Mouse (Mus musculus): Measurements from ENCODE around the gene Pfkfb2. TPM values are rescaled to one million over a fixed set of nuclear protein-coding genes. Genes with fewer than 3 reads are reported as not detected.
"Not testable (repeated sequence)": the region's sequence is repeated elsewhere in the genome, so short reads cannot be mapped to it uniquely, and the experiment has no call there.

The Pfkfb2 gene
- polyA plus RNA-seq, 1 experiment = 9.7 TPM

DNA sequence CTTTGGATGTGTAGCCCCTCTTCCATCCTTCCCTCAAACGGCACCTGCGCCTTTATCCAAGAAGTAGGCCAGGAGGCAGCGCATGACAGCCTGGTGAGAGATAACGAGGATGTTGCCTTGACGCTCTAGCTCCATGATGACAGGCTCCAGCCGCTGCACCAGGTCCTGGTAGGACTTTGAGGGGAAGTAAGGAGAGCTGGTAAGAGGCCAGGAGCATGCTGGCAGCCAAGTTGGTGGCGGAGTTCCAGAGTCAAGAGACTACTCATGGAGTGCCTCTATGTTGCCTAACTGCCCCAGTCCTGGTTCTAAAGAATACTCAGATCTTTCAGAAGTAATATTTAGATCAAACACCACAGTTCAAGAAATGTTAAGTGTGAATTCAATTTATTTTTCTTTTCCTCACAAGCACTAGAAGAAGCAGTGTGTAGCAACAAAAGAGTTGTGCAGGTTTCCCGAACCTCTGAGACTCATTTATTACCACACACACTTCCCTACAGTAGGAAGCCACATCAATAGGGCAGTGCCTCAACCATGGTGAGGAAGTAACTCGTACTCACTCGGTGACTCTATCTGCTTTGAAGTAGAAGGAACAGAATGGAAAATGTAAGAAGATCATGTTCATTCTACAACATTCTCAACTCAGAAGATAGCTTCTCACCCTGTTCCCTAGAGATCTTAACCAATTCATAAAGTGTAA is 29.0 kb downstream of the Pfkfb2 start:
- Histone ChIP-seq H3K36me3 (ENCODE audit: control insufficient read depth, insufficient read depth, low read length, poor library complexity, severe bottlenecking) (peaks cover 3% of the 10 kb centered on the region; the same call in 1 of the 2 replicates), H3K27me3 (ENCODE audit: control insufficient read depth, insufficient read depth, low read length, poor library complexity, severe bottlenecking) (no peaks in the 10 kb centered on the region), H3K9me3 (replicated peaks; ENCODE audit: control insufficient read depth, insufficient read depth, low read length, poor library complexity, severe bottlenecking) (no peaks in the 10 kb centered on the region), H3K4me1 (ENCODE audit: control insufficient read depth, insufficient read depth, low read length) (no peaks in the 10 kb centered on the region), H3K27ac (ENCODE audit: insufficient read depth, low read length) (no peak overlapping the region), H3K9ac (ENCODE audit: low read depth, poor library complexity, severe bottlenecking) (no peak overlapping the region), H3K4me3 (ENCODE audit: low read depth, low read length) (no peak overlapping the region)
- TF ChIP-seq POLR2A (IDR thresholded peaks at IDR 0.05; ENCODE audit: insufficient read depth, low read length) = no peak
- TF ChIP-seq CTCF (IDR thresholded peaks at IDR 0.05; ENCODE audit: low read depth, low read length) = no peak
- TF ChIP-seq EP300 (IDR thresholded peaks at IDR 0.05; ENCODE audit: insufficient read depth, low read depth, low read length) = no peak

DNA sequence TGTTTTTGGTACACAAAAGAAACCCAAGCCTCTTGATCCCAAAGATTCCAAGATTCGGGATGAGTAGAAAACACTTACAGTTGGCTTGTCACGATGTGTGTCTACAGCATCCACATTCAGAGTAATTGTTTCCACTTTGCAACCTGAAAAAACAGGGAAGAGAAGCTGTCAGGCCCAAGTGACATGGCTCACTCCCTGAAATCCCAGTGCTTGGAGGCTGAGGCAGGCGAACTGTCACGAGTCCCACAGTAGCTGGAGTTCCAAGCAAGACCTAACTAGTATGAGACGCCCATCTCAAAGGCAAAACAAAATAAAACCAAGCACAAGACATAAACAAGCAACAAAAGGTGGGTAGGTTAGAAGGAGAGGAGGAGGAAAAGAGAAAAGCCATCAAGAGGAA is 30.5 kb downstream of the Pfkfb2 start:
- Histone ChIP-seq H3K9ac (ENCODE audit: low read depth, poor library complexity, severe bottlenecking) (no peak overlapping the region), H3K27me3 (ENCODE audit: control insufficient read depth, insufficient read depth, low read length, poor library complexity, severe bottlenecking) (no peaks in the 10 kb centered on the region), H3K36me3 (ENCODE audit: control insufficient read depth, insufficient read depth, low read length, poor library complexity, severe bottlenecking) (peaks cover 3% of the 10 kb centered on the region; the same call in 1 of the 2 replicates), H3K4me1 (ENCODE audit: control insufficient read depth, insufficient read depth, low read length) (no peaks in the 10 kb centered on the region), H3K4me3 (ENCODE audit: low read depth, low read length) (no peak overlapping the region), H3K9me3 (replicated peaks; ENCODE audit: control insufficient read depth, insufficient read depth, low read length, poor library complexity, severe bottlenecking) (no peaks in the 10 kb centered on the region), H3K27ac (ENCODE audit: insufficient read depth, low read length) (no peak overlapping the region)
- TF ChIP-seq EP300 (IDR thresholded peaks at IDR 0.05; ENCODE audit: insufficient read depth, low read depth, low read length) (no peak), CTCF (IDR thresholded peaks at IDR 0.05; ENCODE audit: low read depth, low read length) (no peak), POLR2A (IDR thresholded peaks at IDR 0.05; ENCODE audit: insufficient read depth, low read length) (no peak)

- TF ChIP-seq POLR2A (IDR thresholded peaks at IDR 0.05; ENCODE audit: insufficient read depth, low read length) (no peak), CTCF (IDR thresholded peaks at IDR 0.05; ENCODE audit: low read depth, low read length) (no peak), EP300 (IDR thresholded peaks at IDR 0.05; ENCODE audit: insufficient read depth, low read depth, low read length) (no peak)
- no peak overlapping the region for H3K27ac ChIP-seq (ENCODE audit: insufficient read depth, low read length)
- no peaks in the 10 kb centered on the region for H3K36me3 ChIP-seq (ENCODE audit: control insufficient read depth, insufficient read depth, low read length, poor library complexity, severe bottlenecking)
- H3K27me3 ChIP-seq (ENCODE audit: control insufficient read depth, insufficient read depth, low read length, poor library complexity, severe bottlenecking) = no peaks in the 10 kb centered on the region
- no peak overlapping the region for H3K9ac ChIP-seq (ENCODE audit: low read depth, poor library complexity, severe bottlenecking)
- H3K9me3 ChIP-seq (replicated peaks; ENCODE audit: control insufficient read depth, insufficient read depth, low read length, poor library complexity, severe bottlenecking) = no peaks in the 10 kb centered on the region
- no peaks in the 10 kb centered on the region for H3K4me1 ChIP-seq (ENCODE audit: control insufficient read depth, insufficient read depth, low read length)
- H3K4me3 ChIP-seq (ENCODE audit: low read depth, low read length) = no peak overlapping the region
These were observed 45.1 kb downstream of the Pfkfb2 start for GRCm38 (mm10) chr1:130683905-130684304.

- H3K9ac ChIP-seq (ENCODE audit: low read depth, poor library complexity, severe bottlenecking) = no peak overlapping the region
- H3K36me3 ChIP-seq (ENCODE audit: control insufficient read depth, insufficient read depth, low read length, poor library complexity, severe bottlenecking) = no peaks in the 10 kb centered on the region
- no peak overlapping the region for H3K4me3 ChIP-seq (ENCODE audit: low read depth, low read length)
- H3K9me3 ChIP-seq (replicated peaks; ENCODE audit: control insufficient read depth, insufficient read depth, low read length, poor library complexity, severe bottlenecking) = no peaks in the 10 kb centered on the region
- no peaks in the 10 kb centered on the region for H3K27me3 ChIP-seq (ENCODE audit: control insufficient read depth, insufficient read depth, low read length, poor library complexity, severe bottlenecking)
- TF ChIP-seq EP300 (IDR thresholded peaks at IDR 0.05; ENCODE audit: insufficient read depth, low read depth, low read length) (no peak), CTCF (IDR thresholded peaks at IDR 0.05; ENCODE audit: low read depth, low read length) (no peak), POLR2A (IDR thresholded peaks at IDR 0.05; ENCODE audit: insufficient read depth, low read length) (no peak)
- no peak overlapping the region for H3K27ac ChIP-seq (ENCODE audit: insufficient read depth, low read length)
- H3K4me1 ChIP-seq (ENCODE audit: control insufficient read depth, insufficient read depth, low read length) = no peaks in the 10 kb centered on the region
These were observed 47.2 kb downstream of the Pfkfb2 start for GRCm38 (mm10) chr1:130681656-130682413.

DNA sequence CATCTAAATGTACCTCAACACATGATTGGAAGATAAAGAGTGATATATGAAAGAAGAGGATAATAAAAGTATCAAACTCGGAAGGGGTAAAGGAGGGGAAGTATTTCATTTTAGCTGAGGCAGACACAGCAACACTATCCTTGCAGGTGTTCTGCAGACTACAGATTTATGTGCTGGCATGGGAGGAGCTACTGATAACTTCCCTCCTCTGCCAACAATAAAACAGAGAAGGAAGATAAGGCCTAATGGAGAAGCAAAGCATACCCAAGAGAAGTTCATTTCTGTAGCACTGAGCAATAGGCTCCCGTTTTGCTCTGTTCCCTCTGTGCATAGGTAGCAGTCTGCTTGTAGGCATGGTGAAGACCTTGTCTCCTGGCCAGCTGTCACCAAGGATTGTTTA is 48.0 kb downstream of the Pfkfb2 start:
- Histone ChIP-seq H3K4me3 (ENCODE audit: low read depth, low read length) (no peak overlapping the region), H3K4me1 (ENCODE audit: control insufficient read depth, insufficient read depth, low read length) (no peaks in the 10 kb centered on the region), H3K27ac (ENCODE audit: insufficient read depth, low read length) (no peak overlapping the region), H3K36me3 (ENCODE audit: control insufficient read depth, insufficient read depth, low read length, poor library complexity, severe bottlenecking) (no peaks in the 10 kb centered on the region), H3K9me3 (replicated peaks; ENCODE audit: control insufficient read depth, insufficient read depth, low read length, poor library complexity, severe bottlenecking) (no peaks in the 10 kb centered on the region), H3K27me3 (ENCODE audit: control insufficient read depth, insufficient read depth, low read length, poor library complexity, severe bottlenecking) (no peaks in the 10 kb centered on the region), H3K9ac (ENCODE audit: low read depth, poor library complexity, severe bottlenecking) (no peak overlapping the region)
- TF ChIP-seq CTCF (IDR thresholded peaks at IDR 0.05; ENCODE audit: low read depth, low read length) = no peak
- TF ChIP-seq POLR2A (IDR thresholded peaks at IDR 0.05; ENCODE audit: insufficient read depth, low read length) = no peak
- TF ChIP-seq EP300 (IDR thresholded peaks at IDR 0.05; ENCODE audit: insufficient read depth, low read depth, low read length) = no peak

- Histone ChIP-seq H3K27ac (ENCODE audit: insufficient read depth, low read length) (no peak overlapping the region), H3K36me3 (ENCODE audit: control insufficient read depth, insufficient read depth, low read length, poor library complexity, severe bottlenecking) (no peaks in the 10 kb centered on the region), H3K9me3 (replicated peaks; ENCODE audit: control insufficient read depth, insufficient read depth, low read length, poor library complexity, severe bottlenecking) (no peaks in the 10 kb centered on the region), H3K27me3 (ENCODE audit: control insufficient read depth, insufficient read depth, low read length, poor library complexity, severe bottlenecking) (no peaks in the 10 kb centered on the region), H3K4me1 (ENCODE audit: control insufficient read depth, insufficient read depth, low read length) (no peaks in the 10 kb centered on the region), H3K4me3 (ENCODE audit: low read depth, low read length) (no peak overlapping the region), H3K9ac (ENCODE audit: low read depth, poor library complexity, severe bottlenecking) (no peak overlapping the region)
- TF ChIP-seq EP300 (IDR thresholded peaks at IDR 0.05; ENCODE audit: insufficient read depth, low read depth, low read length) (no peak), CTCF (IDR thresholded peaks at IDR 0.05; ENCODE audit: low read depth, low read length) (no peak), POLR2A (IDR thresholded peaks at IDR 0.05; ENCODE audit: insufficient read depth, low read length) (no peak)
These were observed 50.5 kb downstream of the Pfkfb2 start for GRCm38 (mm10) chr1:130678551-130678950.

DNA sequence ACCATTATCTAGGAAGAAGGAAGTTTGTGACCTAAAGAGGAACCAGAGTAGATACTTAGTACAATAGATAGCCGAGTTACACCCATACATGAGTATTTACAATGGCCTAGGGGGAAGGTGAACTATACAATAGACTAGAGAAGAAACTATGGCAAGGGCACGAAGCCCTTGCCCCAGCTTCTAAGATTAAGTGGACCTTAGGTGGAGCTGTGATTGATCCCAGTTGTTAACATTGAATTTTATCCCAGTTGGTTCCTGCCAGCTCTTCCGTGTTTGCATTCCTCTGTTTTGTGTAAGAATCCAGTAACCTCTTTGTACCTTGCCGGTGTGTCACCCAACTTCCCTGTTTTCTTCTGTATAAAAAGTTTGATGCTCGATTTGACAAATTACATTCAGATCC is 65.5 kb downstream of the Pfkfb2 start:
- not testable (repeated sequence) for H3K9ac ChIP-seq (ENCODE audit: low read depth, poor library complexity, severe bottlenecking); H3K4me3 ChIP-seq (ENCODE audit: low read depth, low read length); H3K27ac ChIP-seq (ENCODE audit: insufficient read depth, low read length); H3K36me3 ChIP-seq (ENCODE audit: control insufficient read depth, insufficient read depth, low read length, poor library complexity, severe bottlenecking); H3K9me3 ChIP-seq (replicated peaks; ENCODE audit: control insufficient read depth, insufficient read depth, low read length, poor library complexity, severe bottlenecking); H3K4me1 ChIP-seq (ENCODE audit: control insufficient read depth, insufficient read depth, low read length); H3K27me3 ChIP-seq (ENCODE audit: control insufficient read depth, insufficient read depth, low read length, poor library complexity, severe bottlenecking)

All from ES-Bruce4 (cell line).